Mouse (Mus musculus) adrenal gland, adult 8-10 months (tissue): ENCODE data around the gene Plppr3. TPM values are rescaled to one million over a fixed set of nuclear protein-coding genes. Genes with fewer than 3 reads are reported as not detected.

Experiments
- DNase-seq: peaks from one replicate; pipeline ENCODE4 v3.0.0; 2022
- total RNA-seq, 4 experiments: library from RNA; stranded (reverse); gene quantifications; 2 replicates each; pipeline ENCODE4 v1.2.4; 2022

The Plppr3 gene
- total RNA-seq, result 1 to 10 TPM; 1.7 to 4.3 (median 3.0) TPM

- DNase-seq, result no peak
Measured at GRCm38 (mm10) chr10:79874290-79874862, at the start of gene Plppr3, which contains the start of gene Prtn3. Plppr3 (minus strand) TSS chr10:79874634. Prtn3 (plus strand) TSS chr10:79874476.

GRCm38 (mm10) chr10:79921572-79921971, 47.1 kb upstream of the Plppr3 start:
- DNase-seq, result no peak

- no peak for DNase-seq
Measured at GRCm38 (mm10) chr10:79920958-79921535, 46.6 kb upstream of the Plppr3 start, which contains the start of gene R3hdm4. R3hdm4 (minus strand) TSS chr10:79921208.

- no peak for DNase-seq
Measured at GRCm38 (mm10) chr10:79920056-79920890, 45.8 kb upstream of the Plppr3 start.

GRCm38 (mm10) chr10:79919251-79919849, 44.9 kb upstream of the Plppr3 start:
- no peak for DNase-seq

- no peak for DNase-seq
Measured at GRCm38 (mm10) chr10:79918231-79919078, 44.0 kb upstream of the Plppr3 start.

- no peak for DNase-seq
Measured at GRCm38 (mm10) chr10:79917532-79918100, 43.2 kb upstream of the Plppr3 start.

- peak; percentile 78 for DNase-seq
Measured at GRCm38 (mm10) chr10:79916808-79917531, 42.5 kb upstream of the Plppr3 start, which contains the start of gene Kiss1r. Kiss1r (plus strand) TSS chr10:79916971.

GRCm38 (mm10) chr10:79916081-79916480, 41.6 kb upstream of the Plppr3 start:
- no peak for DNase-seq

- DNase-seq, result no peak
Measured at GRCm38 (mm10) chr10:79914948-79915596, 40.6 kb upstream of the Plppr3 start.

GRCm38 (mm10) chr10:79914131-79914947, 39.9 kb upstream of the Plppr3 start:
- DNase-seq, result no peak

GRCm38 (mm10) chr10:79912412-79912811, 38.0 kb upstream of the Plppr3 start:
- DNase-seq, result no peak

- DNase-seq, result no peak
Measured at GRCm38 (mm10) chr10:79910556-79910955, 36.1 kb upstream of the Plppr3 start, which contains the start of gene Gm26602. Gm26602 (plus strand) TSS chr10:79910856.

- no peak for DNase-seq
Measured at GRCm38 (mm10) chr10:79909092-79909922, 34.9 kb upstream of the Plppr3 start.

- DNase-seq, result peak; percentile 97
Measured at GRCm38 (mm10) chr10:79908167-79909091, 34.0 kb upstream of the Plppr3 start, which contains the start of gene Med16. Med16 (minus strand) TSS chr10:79908923.

- no peak for DNase-seq
Measured at GRCm38 (mm10) chr10:79907415-79907814, 33.0 kb upstream of the Plppr3 start.

GRCm38 (mm10) chr10:79906712-79907111, 32.3 kb upstream of the Plppr3 start:
- DNase-seq, result no peak
